Mouse (Mus musculus): Measurements from ENCODE around the gene Itpripl1.
"Not testable (repeated sequence)": the region's sequence is repeated elsewhere in the genome, so short reads cannot be mapped to it uniquely, and the experiment has no call there.

Gene Itpripl1

DNA sequence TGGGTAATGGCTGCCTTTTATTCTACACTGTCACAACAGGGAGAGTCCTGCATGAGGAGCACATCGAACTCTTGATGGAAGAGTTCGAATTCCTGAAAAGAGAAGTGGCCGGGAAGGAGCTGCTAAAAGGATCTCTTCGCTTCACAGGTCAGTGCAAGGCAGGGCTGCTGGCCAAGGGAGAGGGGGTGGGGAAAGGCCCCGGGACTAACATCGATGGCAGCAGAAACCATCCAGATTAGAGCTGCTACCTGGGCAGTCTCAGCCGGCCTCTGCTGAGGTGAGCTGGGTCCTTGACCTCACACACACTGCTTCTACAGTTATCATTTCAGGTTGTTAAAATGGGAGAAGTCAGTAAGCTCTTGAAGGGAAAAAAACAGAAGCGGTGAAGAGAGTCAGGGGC lies 51.2 kb downstream of the Itpripl1 start:
- no peak for DNase-seq (ENCODE audit: extremely low read depth, low read depth)

DNA sequence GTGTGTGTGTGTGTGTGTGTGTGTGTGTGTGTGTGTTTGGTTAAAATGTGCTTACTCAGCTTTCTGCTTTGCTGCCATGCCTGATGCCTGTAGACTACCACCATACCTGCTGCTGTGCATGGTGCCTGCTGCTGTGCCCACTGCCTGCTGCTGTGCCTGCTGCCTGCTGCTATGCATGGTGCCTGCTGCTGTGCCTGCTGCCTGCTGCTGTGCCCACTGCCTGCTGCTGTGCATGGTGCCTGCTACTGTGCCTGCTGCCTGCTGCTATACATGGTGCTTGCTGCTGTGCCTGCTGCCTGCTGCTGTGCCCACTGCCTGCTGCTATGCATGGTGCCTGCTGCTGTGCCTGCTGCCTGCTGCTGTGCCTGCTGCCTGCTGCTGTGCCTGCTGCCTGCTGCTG lies 53.1 kb downstream of the Itpripl1 start:
- DNase-seq (ENCODE audit: extremely low read depth, low read depth) = not testable (repeated sequence)

Data from MEL-GATA-1-ER (cell line).